Mouse (Mus musculus) kidney, postnatal 0 days (tissue): ENCODE measurements around the gene Tbc1d1. TPM values are rescaled to one million over a fixed set of nuclear protein-coding genes. Genes with fewer than 3 reads are reported as not detected.

Experiments used
- ATAC-seq: fragments of 200-750 bp; cut with Nextera tagmentation; replicated peaks from 2 replicates; pipeline ENCODE4 v1.8.0; 2017; ENCODE audit warnings: low read depth, moderate number of reproducible peaks, moderate TSS enrichment, moderate library complexity; ENCODE audit not compliant: low FRiP score
- DNase-seq: peaks from one replicate; pipeline ENCODE4 v3.0.0-alpha.2; 2016; ENCODE audit warnings: low spot score
- H3K27ac ChIP-seq: fragments of 300-500 bp; sonication (generic); 2 replicates; pipeline ENCODE4 v1.5.1; 2014; ENCODE audit warnings: mild to moderate bottlenecking
- H3K27me3 ChIP-seq: fragments of 300-500 bp; sonication (generic); 2 replicates; pipeline ENCODE4 v1.6.1; 2014; ENCODE audit warnings: low read length, mixed read lengths; ENCODE audit not compliant: insufficient read depth
- H3K36me3 ChIP-seq: fragments of 300-500 bp; sonication (generic); 2 replicates; pipeline ENCODE4 v1.6.1; 2014; ENCODE audit warnings: low read length, mixed read lengths; ENCODE audit not compliant: insufficient read depth
- H3K4me1 ChIP-seq: fragments of 300-500 bp; sonication (generic); replicated peaks from 2 replicates; pipeline ENCODE4 v1.6.1; 2014; ENCODE audit warnings: antibody characterized with exemption, low read length, mixed read lengths; ENCODE audit not compliant: insufficient read depth
- H3K4me2 ChIP-seq: fragments of 300-500 bp; sonication (generic); 2 replicates; pipeline ENCODE4 v1.6.1; 2014; ENCODE audit warnings: mild to moderate bottlenecking, low read length, moderate library complexity, mixed read lengths
- H3K4me3 ChIP-seq: fragments of 300-500 bp; sonication (generic); replicated peaks from 2 replicates; pipeline ENCODE4 v1.5.1; 2014; ENCODE audit warnings: low read depth, low read length
- H3K9ac ChIP-seq: fragments of 300-500 bp; sonication (generic); 2 replicates; pipeline ENCODE4 v1.6.1; 2014; ENCODE audit warnings: low read depth, low read length
- H3K9me3 ChIP-seq: fragments of 300-500 bp; sonication (generic); replicated peaks from 2 replicates; pipeline ENCODE4 v1.6.1; 2016; ENCODE audit warnings: low read length, inconsistent platforms, mixed read lengths
- CTCF ChIP-seq: IDR thresholded peaks from 2 replicates; pipeline ENCODE4 v1.5.1; 2016; ENCODE audit warnings: antibody characterized with exemption, low read depth, mild to moderate bottlenecking, moderate library complexity
- WGBS: fragments of 180-500 bp; shearing (Covaris S2); extraction: QIAGEN DNeasy Blood & Tissue Kit; methylation state at CpG from one replicate; pipeline ENCODE4 v1.1.7; 2014; 5-methylcytosine and 5-hydroxymethylcytosine counted together
- polyA plus RNA-seq: library from polyadenylated mRNA; unstranded; fragments of >200 nt; fragmentation: Nextera tagmentation; extraction: Ambion mirVana; gene quantifications from 2 replicates; pipeline ENCODE4 v1.2.1, GENCODE M21; 2015

Tbc1d1 gene
- polyA plus RNA-seq, 1 experiment from 2014 or later, result 26.2 TPM

DNA sequence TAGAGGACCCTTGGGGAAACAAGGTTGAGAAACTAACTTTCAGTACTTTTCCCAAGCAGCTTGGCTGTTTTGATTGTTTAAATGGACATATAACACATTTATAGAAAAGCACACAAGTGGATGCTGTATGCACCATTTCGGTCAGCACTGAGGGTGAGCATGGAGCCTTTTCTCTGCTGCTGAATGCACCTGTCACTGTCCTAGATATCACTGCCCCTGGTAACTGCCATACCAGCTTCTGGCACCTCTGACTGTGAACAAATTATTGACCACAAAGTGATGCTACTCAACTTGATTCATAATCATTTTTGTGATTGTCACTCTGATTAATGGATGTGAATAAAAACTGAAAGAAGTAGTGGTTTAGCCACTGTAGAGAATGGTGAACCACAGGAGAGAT is 117.4 kb downstream of the Tbc1d1 start:
- Histone ChIP-seq H3K27ac (no peak overlapping the region), H3K9ac (no peak overlapping the region), H3K4me1 (no peaks in the 10 kb centered on the region), H3K36me3 (peaks cover 11% of the 10 kb centered on the region), H3K4me2 (no peak overlapping the region), H3K27me3 (no peaks in the 10 kb centered on the region), H3K4me3 (no peak overlapping the region), H3K9me3 (no peaks in the 10 kb centered on the region)
- 84% methylated on average over 1 of the region's 1 CpGs for WGBS
- no peak for DNase-seq
- no peak for ATAC-seq
- no peak for TF ChIP-seq CTCF

DNA sequence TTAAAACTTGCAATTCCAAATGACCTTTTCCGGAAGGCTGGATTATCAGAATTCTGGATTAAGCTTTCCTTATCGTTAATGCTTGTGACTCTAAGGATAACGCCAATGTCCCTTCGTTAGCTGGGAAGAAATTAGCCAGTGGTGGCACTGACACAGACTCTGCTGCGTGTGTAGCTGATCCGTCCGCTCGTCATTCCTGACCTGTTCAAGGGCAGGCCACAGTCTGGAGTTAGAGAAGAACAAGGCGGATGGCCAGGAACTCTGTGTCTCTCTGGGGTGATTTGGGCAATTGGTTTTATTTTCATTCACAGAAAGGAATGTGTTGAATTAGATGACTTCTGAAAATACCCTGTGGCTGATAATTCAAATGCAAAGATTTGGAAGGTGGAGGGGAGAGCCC is 118.2 kb downstream of the Tbc1d1 start:
- Histone ChIP-seq H3K4me2 (no peak overlapping the region), H3K36me3 (peaks cover 11% of the 10 kb centered on the region), H3K9ac (no peak overlapping the region), H3K27ac (no peak overlapping the region), H3K27me3 (no peaks in the 10 kb centered on the region), H3K9me3 (no peaks in the 10 kb centered on the region), H3K4me1 (no peaks in the 10 kb centered on the region), H3K4me3 (no peak overlapping the region)
- TF ChIP-seq CTCF, result no peak
- DNase-seq, result no peak
- ATAC-seq, result no peak
- WGBS, result 77% methylated on average over 9 of the region's 9 CpGs

DNA sequence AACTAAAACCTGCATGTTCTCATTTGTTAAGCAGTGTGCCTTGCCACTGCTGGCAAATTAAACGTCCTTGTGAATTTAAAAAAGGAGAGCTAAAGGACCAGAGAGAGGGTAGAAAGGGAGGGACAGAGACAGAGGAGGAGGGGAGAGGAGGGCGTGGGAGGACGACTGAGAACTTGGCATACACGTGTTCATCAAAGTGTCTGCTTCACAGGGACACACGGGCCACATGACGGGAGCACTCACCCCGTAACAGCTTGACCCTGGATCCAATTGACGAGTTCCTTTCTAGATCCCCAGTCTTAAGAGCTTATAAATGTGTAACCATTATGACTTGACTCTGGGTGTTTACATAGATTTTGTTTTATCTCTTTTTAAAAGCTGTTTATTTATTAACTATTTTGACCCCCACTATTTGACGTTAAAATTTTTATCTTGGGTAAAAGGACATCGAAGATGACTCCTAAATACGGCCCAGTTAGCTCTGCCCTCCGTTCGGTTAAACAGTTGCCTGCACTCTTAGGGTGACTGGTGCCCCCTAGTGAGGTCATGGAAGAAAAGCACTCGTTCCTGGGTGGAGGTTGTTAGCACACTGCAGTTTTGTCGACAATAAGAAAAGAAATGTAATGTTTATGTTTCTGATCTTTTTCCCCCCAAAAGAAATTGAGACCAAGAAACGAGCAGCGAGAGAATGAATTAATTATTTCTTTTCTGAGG is 118.8 kb downstream of the Tbc1d1 start:
- H3K9me3 ChIP-seq, result no peaks in the 10 kb centered on the region
- no peak overlapping the region for H3K27ac ChIP-seq
- peak; percentile 41; the same call in 1 of the 2 replicates for ATAC-seq
- H3K4me3 ChIP-seq, result no peak overlapping the region
- no peak overlapping the region for H3K4me2 ChIP-seq
- H3K9ac ChIP-seq, result no peak overlapping the region
- peak; percentile 86 for DNase-seq
- 27% methylated on average over 17 of the region's 17 CpGs for WGBS
- peaks cover 11% of the 10 kb centered on the region for H3K36me3 ChIP-seq
- H3K27me3 ChIP-seq, result no peaks in the 10 kb centered on the region
- TF ChIP-seq CTCF, result peak; percentile 87
- H3K4me1 ChIP-seq, result no peaks in the 10 kb centered on the region

DNA sequence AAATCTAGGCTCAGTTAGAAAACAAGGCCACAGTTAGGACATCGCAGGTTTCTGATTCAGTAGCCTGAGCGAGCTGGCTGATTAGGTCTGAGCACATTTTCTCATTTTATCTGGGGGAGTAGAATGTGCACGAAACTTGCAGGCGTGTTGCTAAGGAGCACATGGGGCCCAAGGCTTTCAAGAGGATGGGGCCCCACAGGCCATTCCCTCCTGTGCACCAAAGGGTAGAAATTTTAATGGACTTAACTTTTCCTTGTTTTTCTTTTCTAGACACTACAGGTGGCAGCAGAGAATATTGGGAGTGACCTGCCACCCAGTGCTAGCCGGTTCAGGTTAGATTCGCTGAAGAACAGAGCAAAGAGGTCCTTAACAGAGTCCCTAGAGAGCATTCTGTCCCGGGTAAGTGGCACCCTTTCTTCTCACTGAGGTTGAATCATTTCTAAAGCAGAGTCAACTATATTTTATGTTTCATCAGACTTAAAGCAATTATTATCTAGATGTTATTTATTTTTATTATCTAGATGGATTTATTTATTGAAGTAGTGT is 121.6 kb downstream of the Tbc1d1 start:
- 77% methylated on average over 7 of the region's 7 CpGs for WGBS
- DNase-seq (no peak), ATAC-seq (no peak)
- no peak overlapping the region for H3K4me2 ChIP-seq
- H3K4me3 ChIP-seq, result no peak overlapping the region
- H3K36me3 ChIP-seq, result peaks cover 14% of the 10 kb centered on the region
- no peak overlapping the region for H3K9ac ChIP-seq
- H3K27ac ChIP-seq, result no peak overlapping the region
- no peaks in the 10 kb centered on the region for H3K27me3 ChIP-seq
- peak; percentile 14; the same call in 1 of the 2 replicates for TF ChIP-seq CTCF
- H3K9me3 ChIP-seq, result no peaks in the 10 kb centered on the region
- H3K4me1 ChIP-seq, result peaks cover 5% of the 10 kb centered on the region; the same call in 1 of the 2 replicates

DNA sequence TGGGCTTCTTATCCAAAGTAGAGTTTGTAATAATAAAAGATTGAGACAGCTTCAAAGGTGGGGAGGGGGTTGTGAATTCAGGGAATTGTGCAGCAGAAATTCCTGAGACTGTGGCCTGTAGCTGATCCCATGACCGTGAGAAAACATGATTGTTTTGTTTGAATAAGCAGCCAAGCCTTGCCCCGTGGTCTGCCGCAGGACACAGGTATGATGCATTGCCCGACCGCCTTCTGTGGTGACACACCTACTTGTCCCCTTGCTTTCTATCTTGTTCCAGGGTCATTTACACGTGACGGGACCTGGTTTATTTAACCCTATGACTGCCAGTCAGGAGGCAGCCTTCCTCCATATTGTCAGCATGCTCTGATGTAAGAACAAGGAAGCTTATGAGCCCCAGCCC is 123.6 kb downstream of the Tbc1d1 start:
- no peak for DNase-seq

DNA sequence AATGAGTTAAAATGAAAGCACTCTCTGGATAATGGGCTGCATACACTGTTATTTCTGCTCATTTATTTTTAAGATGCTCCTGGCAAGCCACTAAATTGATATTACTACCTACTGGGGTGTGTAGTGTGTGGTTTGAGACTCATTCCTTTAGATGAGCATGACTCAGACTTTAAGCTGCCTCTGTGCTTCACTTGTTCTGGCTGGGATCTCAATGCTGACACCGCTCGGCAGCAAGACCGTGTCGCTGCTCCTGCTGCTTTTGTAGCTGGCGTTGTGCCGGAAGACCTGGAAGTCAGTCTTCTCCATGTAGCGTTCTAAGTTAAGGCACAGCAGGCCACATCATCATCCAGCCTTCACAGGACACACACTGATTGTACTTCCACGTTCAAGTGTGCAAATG is 124.1 kb downstream of the Tbc1d1 start:
- Histone ChIP-seq H3K9ac (no peak overlapping the region), H3K9me3 (no peaks in the 10 kb centered on the region), H3K4me1 (peaks cover 5% of the 10 kb centered on the region; the same call in 1 of the 2 replicates), H3K4me3 (no peak overlapping the region), H3K4me2 (no peak overlapping the region), H3K27ac (0 out of 2 replicates have a peak overlapping the region, but pooled peaks have one; percentile 3), H3K36me3 (peaks cover 15% of the 10 kb centered on the region), H3K27me3 (no peaks in the 10 kb centered on the region)
- 74% methylated on average over 8 of the region's 8 CpGs for WGBS
- TF ChIP-seq CTCF, result no peak
- no peak for DNase-seq
- ATAC-seq, result no peak

More for the DNA sequence above, 123.6 kb downstream of the Tbc1d1 start:
- H3K9ac ChIP-seq, result no peak overlapping the region
- H3K9me3 ChIP-seq, result no peaks in the 10 kb centered on the region
- H3K4me2 ChIP-seq, result no peak overlapping the region
- peaks cover 5% of the 10 kb centered on the region; the same call in 1 of the 2 replicates for H3K4me1 ChIP-seq
- H3K36me3 ChIP-seq, result peaks cover 15% of the 10 kb centered on the region
- no peak; the same call in 1 of the 2 replicates for ATAC-seq
- no peaks in the 10 kb centered on the region for H3K27me3 ChIP-seq
- WGBS, result 24% methylated on average over 7 of the region's 7 CpGs
- no peak overlapping the region for H3K27ac ChIP-seq
- no peak overlapping the region for H3K4me3 ChIP-seq
- TF ChIP-seq CTCF, result no peak
